Mouse (Mus musculus): ENCODE results near the gene Tmem163. TPM values are rescaled to one million over a fixed set of nuclear protein-coding genes. Genes with fewer than 3 reads are reported as not detected.

Gene Tmem163
- polyA plus RNA-seq, 1 experiment from 2014 or later: 2.1 TPM

GRCm38 (mm10) chr1:127482911-127483310, 196.4 kb downstream of the Tmem163 start:
- no peaks in the 10 kb centered on the region for H3K27me3 ChIP-seq (ENCODE audit: insufficient read depth, low read length)
- DNase-seq: no peak
- H3K4me2 ChIP-seq: no peak overlapping the region
- peaks cover 8% of the 10 kb centered on the region; the same call in 1 of the 2 replicates for H3K36me3 ChIP-seq (ENCODE audit: insufficient read depth)
- H3K4me1 ChIP-seq (ENCODE audit: insufficient read depth): no peaks in the 10 kb centered on the region
- no peak for ATAC-seq (ENCODE audit: insufficient read depth)
- no peak overlapping the region for H3K27ac ChIP-seq (ENCODE audit: low read depth)
- 71% methylated on average over 10 of the region's 10 CpGs for WGBS
- H3K9me3 ChIP-seq (ENCODE audit: low read depth, low read length): no peaks in the 10 kb centered on the region
- TF ChIP-seq CTCF (IDR thresholded peaks at IDR 0.05; ENCODE audit: low read depth): no peak
- no peak overlapping the region for H3K4me3 ChIP-seq (ENCODE audit: low read depth, low read length)
- no peak overlapping the region for H3K9ac ChIP-seq

GRCm38 (mm10) chr1:127475756-127476155, 203.6 kb downstream of the Tmem163 start:
- WGBS: 92% methylated on average over 5 of the region's 5 CpGs
- no peak overlapping the region for H3K27ac ChIP-seq (ENCODE audit: low read depth)
- no peaks in the 10 kb centered on the region for H3K4me1 ChIP-seq (ENCODE audit: insufficient read depth)

GRCm38 (mm10) chr1:127470175-127470574, 209.2 kb downstream of the Tmem163 start:
- Histone ChIP-seq H3K9me3 (ENCODE audit: low read depth, low read length) (no peaks in the 10 kb centered on the region), H3K4me2 (no peak overlapping the region), H3K27ac (ENCODE audit: low read depth) (no peak overlapping the region), H3K36me3 (ENCODE audit: insufficient read depth) (no peaks in the 10 kb centered on the region), H3K4me1 (ENCODE audit: insufficient read depth) (no peaks in the 10 kb centered on the region), H3K9ac (no peak overlapping the region), H3K27me3 (ENCODE audit: insufficient read depth, low read length) (no peaks in the 10 kb centered on the region), H3K4me3 (ENCODE audit: low read depth, low read length) (no peak overlapping the region)
- 55% methylated on average over 4 of the region's 4 CpGs for WGBS
- no peak for TF ChIP-seq CTCF (IDR thresholded peaks at IDR 0.05; ENCODE audit: low read depth)
- DNase-seq: no peak
- no peak for ATAC-seq (ENCODE audit: insufficient read depth)

More at GRCm38 (mm10) chr1:127475756-127476155, 203.6 kb downstream of the Tmem163 start:
- TF ChIP-seq CTCF (IDR thresholded peaks at IDR 0.05; ENCODE audit: low read depth): no peak
- Histone ChIP-seq H3K36me3 (ENCODE audit: insufficient read depth) (no peaks in the 10 kb centered on the region), H3K4me3 (ENCODE audit: low read depth, low read length) (no peak overlapping the region), H3K9ac (no peak overlapping the region), H3K27me3 (ENCODE audit: insufficient read depth, low read length) (no peaks in the 10 kb centered on the region), H3K9me3 (ENCODE audit: low read depth, low read length) (no peaks in the 10 kb centered on the region), H3K4me2 (no peak overlapping the region)
- DNase-seq (no peak), ATAC-seq (ENCODE audit: insufficient read depth) (no peak)

GRCm38 (mm10) chr1:127467238-127467637, 212.1 kb downstream of the Tmem163 start:
- 94% methylated on average over 5 of the region's 5 CpGs for WGBS
- no peak overlapping the region for H3K4me2 ChIP-seq
- H3K4me1 ChIP-seq (ENCODE audit: insufficient read depth): no peaks in the 10 kb centered on the region
- no peak overlapping the region for H3K4me3 ChIP-seq (ENCODE audit: low read depth, low read length)
- no peak overlapping the region for H3K9ac ChIP-seq
- no peaks in the 10 kb centered on the region for H3K27me3 ChIP-seq (ENCODE audit: insufficient read depth, low read length)
- TF ChIP-seq CTCF (IDR thresholded peaks at IDR 0.05; ENCODE audit: low read depth): no peak
- ATAC-seq (ENCODE audit: insufficient read depth) (no peak), DNase-seq (no peak)
- H3K36me3 ChIP-seq (ENCODE audit: insufficient read depth): no peaks in the 10 kb centered on the region
- no peak overlapping the region for H3K27ac ChIP-seq (ENCODE audit: low read depth)
- no peaks in the 10 kb centered on the region for H3K9me3 ChIP-seq (ENCODE audit: low read depth, low read length)

GRCm38 (mm10) chr1:127465292-127465691, 214.1 kb downstream of the Tmem163 start:
- Histone ChIP-seq H3K27ac (ENCODE audit: low read depth) (no peak overlapping the region), H3K9ac (no peak overlapping the region), H3K4me2 (no peak overlapping the region), H3K4me1 (ENCODE audit: insufficient read depth) (no peaks in the 10 kb centered on the region), H3K36me3 (ENCODE audit: insufficient read depth) (peaks cover 9% of the 10 kb centered on the region; the same call in 1 of the 2 replicates), H3K9me3 (ENCODE audit: low read depth, low read length) (no peaks in the 10 kb centered on the region), H3K4me3 (ENCODE audit: low read depth, low read length) (no peak overlapping the region), H3K27me3 (ENCODE audit: insufficient read depth, low read length) (no peaks in the 10 kb centered on the region)
- WGBS: 52% methylated on average over 6 of the region's 6 CpGs
- no peak for ATAC-seq (ENCODE audit: insufficient read depth)
- DNase-seq: no peak
- no peak for TF ChIP-seq CTCF (IDR thresholded peaks at IDR 0.05; ENCODE audit: low read depth)

- no peak for ATAC-seq (ENCODE audit: insufficient read depth)
- TF ChIP-seq CTCF (IDR thresholded peaks at IDR 0.05; ENCODE audit: low read depth): no peak
- no peak overlapping the region for H3K9ac ChIP-seq
- no peak for DNase-seq
- H3K27me3 ChIP-seq (ENCODE audit: insufficient read depth, low read length): no peaks in the 10 kb centered on the region
- peaks cover 14% of the 10 kb centered on the region; the same call in 1 of the 2 replicates for H3K36me3 ChIP-seq (ENCODE audit: insufficient read depth)
- no peak overlapping the region for H3K4me2 ChIP-seq
- H3K27ac ChIP-seq (ENCODE audit: low read depth): no peak overlapping the region
- WGBS: 60% methylated on average over 6 of the region's 6 CpGs
- H3K9me3 ChIP-seq (ENCODE audit: low read depth, low read length): no peaks in the 10 kb centered on the region
- no peak overlapping the region for H3K4me3 ChIP-seq (ENCODE audit: low read depth, low read length)
- H3K4me1 ChIP-seq (ENCODE audit: insufficient read depth): no peaks in the 10 kb centered on the region
Observed at GRCm38 (mm10) chr1:127464041-127464440, 215.3 kb downstream of the Tmem163 start.

- H3K27me3 ChIP-seq (ENCODE audit: insufficient read depth, low read length): no peaks in the 10 kb centered on the region
- no peak for TF ChIP-seq CTCF (IDR thresholded peaks at IDR 0.05; ENCODE audit: low read depth)
- no peak overlapping the region for H3K27ac ChIP-seq (ENCODE audit: low read depth)
- DNase-seq (no peak), ATAC-seq (ENCODE audit: insufficient read depth) (no peak)
- H3K9ac ChIP-seq: no peak overlapping the region
- H3K36me3 ChIP-seq (ENCODE audit: insufficient read depth): peaks cover 14% of the 10 kb centered on the region; the same call in 1 of the 2 replicates
- H3K9me3 ChIP-seq (ENCODE audit: low read depth, low read length): no peaks in the 10 kb centered on the region
- 76% methylated on average over 9 of the region's 9 CpGs for WGBS
- no peak overlapping the region for H3K4me2 ChIP-seq
- H3K4me1 ChIP-seq (ENCODE audit: insufficient read depth): no peaks in the 10 kb centered on the region
- no peak overlapping the region for H3K4me3 ChIP-seq (ENCODE audit: low read depth, low read length)
Observed at GRCm38 (mm10) chr1:127461017-127461416, 218.3 kb downstream of the Tmem163 start.

- no peak overlapping the region for H3K27ac ChIP-seq (ENCODE audit: low read depth)
- DNase-seq (no peak), ATAC-seq (ENCODE audit: insufficient read depth) (no peak)
- H3K4me2 ChIP-seq: no peak overlapping the region
- 78% methylated on average over 7 of the region's 7 CpGs for WGBS
- no peaks in the 10 kb centered on the region for H3K4me1 ChIP-seq (ENCODE audit: insufficient read depth)
- no peaks in the 10 kb centered on the region for H3K27me3 ChIP-seq (ENCODE audit: insufficient read depth, low read length)
- H3K9me3 ChIP-seq (ENCODE audit: low read depth, low read length): no peaks in the 10 kb centered on the region
- H3K9ac ChIP-seq: no peak overlapping the region
- no peak for TF ChIP-seq CTCF (IDR thresholded peaks at IDR 0.05; ENCODE audit: low read depth)
- H3K36me3 ChIP-seq (ENCODE audit: insufficient read depth): peaks cover 14% of the 10 kb centered on the region; the same call in 1 of the 2 replicates
- H3K4me3 ChIP-seq (ENCODE audit: low read depth, low read length): no peak overlapping the region
Observed at GRCm38 (mm10) chr1:127459576-127459975, 219.8 kb downstream of the Tmem163 start.
